Mouse (Mus musculus): Measurements from ENCODE around the gene Sec14l2. TPM values are rescaled to one million over a fixed set of nuclear protein-coding genes. Genes with fewer than 3 reads are reported as not detected.
A peak's percentile ranks its signal among the peaks of the same experiment; 100 is the strongest.

Gene Sec14l2
- polyA plus RNA-seq, 1 experiment from 2014 or later: 2.0 TPM

- no peak overlapping the region for H3K9ac ChIP-seq
- no peak for ATAC-seq (ENCODE audit: insufficient number of reproducible peaks, low FRiP score, low TSS enrichment, low read depth)
- H3K27me3 ChIP-seq: no peaks in the 10 kb centered on the region; the same call in 1 of the 2 replicates
- H3K4me1 ChIP-seq: no peaks in the 10 kb centered on the region
- H3K27ac ChIP-seq: no peak overlapping the region
- H3K36me3 ChIP-seq: no peaks in the 10 kb centered on the region
- 12% methylated on average over 8 of the region's 8 CpGs for WGBS
- H3K9me3 ChIP-seq: no peaks in the 10 kb centered on the region
- H3K4me2 ChIP-seq: no peak overlapping the region
- no peak overlapping the region for H3K4me3 ChIP-seq
These were observed 46.6 kb downstream of the Sec14l2 start for GRCm38 (mm10) chr11:4076633-4077032.

DNA sequence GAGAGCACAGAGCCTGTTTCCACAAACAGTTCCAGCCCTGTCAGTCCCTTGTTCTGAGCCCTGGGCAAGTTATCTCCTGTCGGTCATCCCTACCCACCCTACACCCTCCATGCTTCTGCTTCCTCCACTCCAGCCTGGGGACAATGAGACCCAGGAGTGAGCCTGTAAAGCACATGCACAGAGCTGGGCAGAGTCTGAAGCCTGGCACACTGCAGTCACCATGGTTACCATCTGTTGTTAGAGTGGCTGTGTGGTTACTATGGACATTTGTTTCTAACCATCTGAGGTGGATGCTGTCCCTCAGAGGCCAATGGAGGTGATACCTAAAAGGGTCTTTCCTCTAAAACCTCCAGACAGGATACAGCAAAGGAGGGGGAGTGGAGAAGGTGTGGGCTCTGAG, 53.6 kb downstream of the Sec14l2 start:
- H3K27ac ChIP-seq: no peak overlapping the region
- H3K27me3 ChIP-seq: no peaks in the 10 kb centered on the region; the same call in 1 of the 2 replicates
- H3K9me3 ChIP-seq: no peaks in the 10 kb centered on the region
- no peak overlapping the region for H3K9ac ChIP-seq
- no peak overlapping the region for H3K4me2 ChIP-seq
- H3K4me3 ChIP-seq: no peak overlapping the region
- H3K4me1 ChIP-seq: no peaks in the 10 kb centered on the region
- H3K36me3 ChIP-seq: no peaks in the 10 kb centered on the region
- ATAC-seq (ENCODE audit: insufficient number of reproducible peaks, low FRiP score, low TSS enrichment, low read depth): no peak
- 80% methylated on average over 1 of the region's 1 CpGs for WGBS

DNA sequence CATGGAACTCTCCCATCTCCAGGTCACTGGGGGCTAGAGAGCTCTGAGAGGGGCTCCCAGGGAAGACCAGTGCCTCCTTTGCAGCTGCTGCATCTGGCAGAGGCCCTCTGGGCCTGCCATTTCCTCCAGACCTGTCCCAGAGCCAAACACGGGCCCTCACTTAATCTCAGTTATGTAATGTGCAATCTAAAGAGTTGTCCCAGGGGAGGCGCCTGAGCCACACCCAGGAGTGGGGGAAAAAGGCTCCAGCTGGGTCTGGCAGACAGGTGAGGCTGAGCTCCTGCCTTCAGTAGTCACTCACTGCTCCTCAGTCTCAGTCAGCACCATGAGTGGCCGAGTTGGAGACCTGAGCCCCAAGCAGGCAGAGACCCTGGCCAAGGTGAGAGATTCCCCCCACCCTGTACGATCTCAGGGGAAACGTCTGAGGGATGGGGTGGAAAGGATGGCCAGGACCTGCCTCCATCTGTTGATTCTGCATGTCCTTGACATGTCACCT, 58.5 kb downstream of the Sec14l2 start, which contains the start of gene Sec14l3:
TSS of gene Sec14l3 (plus strand) at position 215 of the 496 bp plus-strand sequence.
- WGBS: 55% methylated on average over 5 of the region's 5 CpGs
- Histone ChIP-seq H3K27ac (no peak within 1 kb of the TSS), H3K9me3 (no peaks in the 10 kb centered on the region), H3K4me3 (no peak within 1 kb of the TSS), H3K36me3 (no peaks in the 10 kb centered on the region), H3K27me3 (no peaks in the 10 kb centered on the region; the same call in 1 of the 2 replicates), H3K4me2 (no peak within 1 kb of the TSS), H3K4me1 (no peaks in the 10 kb centered on the region), H3K9ac (no peak within 1 kb of the TSS)
- no peak for ATAC-seq (ENCODE audit: insufficient number of reproducible peaks, low FRiP score, low TSS enrichment, low read depth)

DNA sequence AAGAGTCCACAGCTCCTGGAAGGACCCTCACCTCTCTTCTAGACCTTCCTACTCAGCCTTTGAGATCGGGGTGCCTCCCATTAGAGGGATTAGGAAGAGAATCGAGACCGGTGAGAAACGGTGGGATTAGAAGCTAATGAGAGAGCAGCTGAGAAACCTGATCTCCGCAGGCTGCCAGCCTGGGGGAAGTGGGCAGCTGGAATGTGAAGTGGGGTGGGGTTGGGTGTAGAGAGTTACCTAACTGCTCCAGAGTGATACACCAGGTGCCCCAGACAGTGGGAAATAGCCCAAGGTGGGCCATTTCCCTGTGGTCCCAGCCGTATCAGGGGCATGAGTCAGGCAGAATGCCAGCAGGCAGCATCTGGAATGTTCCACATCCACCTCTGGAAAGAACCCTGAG, 60.2 kb downstream of the Sec14l2 start:
- Histone ChIP-seq H3K27me3 (no peaks in the 10 kb centered on the region; the same call in 1 of the 2 replicates), H3K4me3 (no peak overlapping the region), H3K27ac (no peak overlapping the region), H3K36me3 (no peaks in the 10 kb centered on the region), H3K9ac (no peak overlapping the region), H3K4me1 (no peaks in the 10 kb centered on the region), H3K4me2 (no peak overlapping the region), H3K9me3 (no peaks in the 10 kb centered on the region)
- 26% methylated on average over 6 of the region's 6 CpGs for WGBS
- ATAC-seq (ENCODE audit: insufficient number of reproducible peaks, low FRiP score, low TSS enrichment, low read depth): no peak

DNA sequence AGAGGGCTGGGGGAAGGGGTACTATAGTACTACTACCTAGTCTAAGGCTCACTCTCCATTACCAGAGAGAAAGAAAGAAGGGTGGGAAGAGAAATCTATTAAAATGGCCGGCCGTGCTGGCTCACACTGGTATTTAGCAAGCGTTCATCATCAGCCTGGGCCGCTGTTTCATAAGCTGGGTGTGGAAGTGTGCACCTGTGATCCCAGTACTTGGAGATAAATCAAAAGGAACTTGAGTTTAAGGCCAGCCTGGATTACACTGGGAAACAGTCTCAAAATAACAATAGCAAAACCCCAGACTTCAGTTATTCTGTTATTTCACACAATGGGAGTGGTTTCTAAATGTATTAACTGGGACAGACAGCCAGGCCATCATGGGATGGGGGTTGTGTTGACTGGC, 60.7 kb downstream of the Sec14l2 start:
- no peak for ATAC-seq (ENCODE audit: insufficient number of reproducible peaks, low FRiP score, low TSS enrichment, low read depth)
- WGBS: 80% methylated on average over 4 of the region's 4 CpGs
- Histone ChIP-seq H3K4me1 (no peaks in the 10 kb centered on the region), H3K27me3 (no peaks in the 10 kb centered on the region; the same call in 1 of the 2 replicates), H3K9me3 (no peaks in the 10 kb centered on the region), H3K9ac (no peak overlapping the region), H3K36me3 (no peaks in the 10 kb centered on the region), H3K4me2 (no peak overlapping the region), H3K27ac (no peak overlapping the region), H3K4me3 (no peak overlapping the region)

DNA sequence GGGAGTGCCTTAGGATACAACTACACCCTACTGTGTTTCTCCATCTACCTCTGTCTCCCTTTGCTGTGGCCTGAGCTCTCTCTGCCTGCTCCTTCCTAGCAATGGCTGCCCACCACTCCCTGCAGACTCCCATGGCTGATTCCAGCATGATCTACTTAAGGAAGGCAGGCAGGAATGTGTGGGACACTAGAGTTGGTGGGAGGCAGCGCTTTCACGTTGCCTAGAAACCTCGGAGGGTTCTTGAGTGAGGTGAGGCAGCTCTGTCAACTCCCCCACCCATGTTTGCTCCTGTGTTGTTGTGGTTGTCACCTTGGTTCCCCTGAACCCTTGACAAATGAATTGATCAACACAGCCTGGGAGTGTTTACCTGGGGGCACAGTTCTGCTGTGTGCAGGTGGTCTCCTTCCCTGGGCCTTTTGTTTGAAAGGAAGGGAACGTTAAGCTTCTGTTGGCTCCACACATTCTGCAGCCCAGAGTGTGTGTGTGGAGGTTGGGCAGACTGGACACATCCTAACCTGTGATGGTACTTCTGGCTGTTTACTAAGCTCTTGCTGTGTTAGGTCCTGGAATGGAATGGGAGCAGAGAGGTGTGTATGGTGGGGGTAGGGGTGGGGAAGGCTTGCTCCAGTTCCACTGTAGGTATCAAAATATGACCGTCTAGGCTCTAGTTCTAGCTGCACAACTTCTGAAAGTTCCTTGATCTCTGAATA, 62.2 kb downstream of the Sec14l2 start:
- no peaks in the 10 kb centered on the region; the same call in 1 of the 2 replicates for H3K27me3 ChIP-seq
- H3K4me2 ChIP-seq: no peak overlapping the region
- no peak overlapping the region for H3K4me3 ChIP-seq
- 73% methylated on average over 5 of the region's 5 CpGs for WGBS
- no peak overlapping the region for H3K27ac ChIP-seq
- H3K4me1 ChIP-seq: no peaks in the 10 kb centered on the region
- no peaks in the 10 kb centered on the region for H3K36me3 ChIP-seq
- no peak for ATAC-seq (ENCODE audit: insufficient number of reproducible peaks, low FRiP score, low TSS enrichment, low read depth)
- no peaks in the 10 kb centered on the region for H3K9me3 ChIP-seq
- no peak overlapping the region for H3K9ac ChIP-seq

DNA sequence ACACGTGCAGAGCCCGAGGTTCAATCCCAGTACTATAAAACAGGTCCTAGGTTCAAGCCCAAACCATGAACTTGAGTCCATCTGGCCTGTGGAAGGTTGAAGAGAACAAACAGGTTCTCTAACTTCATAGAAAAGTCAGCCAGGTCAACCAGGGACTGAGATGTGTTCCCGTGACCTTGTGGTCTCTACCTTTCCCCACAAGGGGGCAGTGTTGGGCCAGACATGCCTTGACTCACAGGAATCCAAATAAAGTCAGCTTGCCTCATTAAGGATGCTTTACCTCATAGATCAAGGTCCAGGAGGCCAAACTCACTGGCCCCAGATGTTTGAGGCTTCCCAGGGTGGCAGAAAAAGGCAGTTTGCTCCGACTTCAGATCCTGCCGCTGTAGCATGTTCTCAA, 69.6 kb downstream of the Sec14l2 start:
- H3K9ac ChIP-seq: no peak overlapping the region
- no peaks in the 10 kb centered on the region for H3K9me3 ChIP-seq
- 21% methylated on average over 5 of the region's 5 CpGs for WGBS
- H3K27me3 ChIP-seq: no peaks in the 10 kb centered on the region
- H3K36me3 ChIP-seq: no peaks in the 10 kb centered on the region
- H3K4me1 ChIP-seq: no peaks in the 10 kb centered on the region
- H3K27ac ChIP-seq: no peak overlapping the region
- no peak overlapping the region for H3K4me2 ChIP-seq
- no peak overlapping the region for H3K4me3 ChIP-seq
- no peak for ATAC-seq (ENCODE audit: insufficient number of reproducible peaks, low FRiP score, low TSS enrichment, low read depth)

DNA sequence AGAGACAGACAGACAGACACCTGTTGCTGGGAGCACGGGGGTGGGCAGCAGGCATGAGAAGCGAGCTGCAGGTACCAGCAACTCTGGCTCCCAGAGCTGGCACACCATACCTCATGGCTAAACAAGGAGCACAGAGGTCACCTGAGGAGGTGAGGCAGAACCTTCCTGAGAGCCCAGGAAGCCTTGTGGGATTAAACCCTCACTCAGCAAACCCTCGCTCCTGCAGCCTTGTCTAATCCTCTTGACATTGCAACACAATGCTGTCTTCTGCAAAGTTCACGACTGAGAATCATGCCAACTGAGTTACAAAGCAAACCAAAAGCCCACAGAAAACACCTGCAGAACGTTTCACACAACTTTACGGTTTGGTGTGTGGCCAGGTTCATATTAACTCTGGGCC, 74.8 kb downstream of the Sec14l2 start:
- Histone ChIP-seq H3K27me3 (no peaks in the 10 kb centered on the region), H3K9ac (no peak overlapping the region), H3K36me3 (no peaks in the 10 kb centered on the region), H3K4me1 (no peaks in the 10 kb centered on the region), H3K27ac (no peak overlapping the region), H3K4me3 (no peak overlapping the region), H3K4me2 (no peak overlapping the region), H3K9me3 (no peaks in the 10 kb centered on the region)
- ATAC-seq (ENCODE audit: insufficient number of reproducible peaks, low FRiP score, low TSS enrichment, low read depth): no peak
- WGBS: 86% methylated on average over 6 of the region's 6 CpGs

DNA sequence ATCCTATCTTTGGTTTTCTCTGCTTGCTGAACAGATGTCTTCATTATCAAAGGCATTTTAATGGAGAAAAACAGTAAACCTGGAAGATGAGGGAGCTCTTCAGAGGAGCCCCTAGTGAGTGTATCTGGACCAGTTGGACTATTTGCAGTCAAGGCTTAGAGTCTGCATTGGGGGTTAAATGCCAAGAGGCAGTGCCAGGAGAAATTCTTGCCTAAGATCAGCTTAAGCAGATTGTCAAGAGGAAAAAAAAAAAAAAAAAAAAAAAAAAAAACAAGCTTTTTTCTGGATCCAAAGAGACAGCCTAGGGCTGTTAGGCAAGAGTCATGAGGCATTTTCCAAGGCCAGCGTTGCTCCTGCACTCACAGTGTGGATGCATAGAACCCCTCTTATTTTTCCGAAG, 75.4 kb downstream of the Sec14l2 start:
- H3K27me3 ChIP-seq: no peaks in the 10 kb centered on the region
- 97% methylated on average over 2 of the region's 2 CpGs for WGBS
- H3K9ac ChIP-seq: no peak overlapping the region
- no peak overlapping the region for H3K4me3 ChIP-seq
- no peaks in the 10 kb centered on the region for H3K36me3 ChIP-seq
- no peaks in the 10 kb centered on the region for H3K4me1 ChIP-seq
- H3K27ac ChIP-seq: no peak overlapping the region
- no peaks in the 10 kb centered on the region for H3K9me3 ChIP-seq
- no peak for ATAC-seq (ENCODE audit: insufficient number of reproducible peaks, low FRiP score, low TSS enrichment, low read depth)
- H3K4me2 ChIP-seq: no peak overlapping the region

Small RNAs within 50 kb of the gene (microRNA-seq; reads per million reads assigned to microRNA genes)
- 2.7 reads per million, percentile 6 among the genes with 10 or more reads in this experiment for gene Mir3060

Other genes with a start within 250 kb of the Sec14l2 start
- 0.09 and 0.23 TPM in 2 replicates for gene 4921536K21Rik, start 228.3 kb downstream of the Sec14l2 start, polyA plus RNA-seq (2015; fragmentation: Nextera tagmentation; extraction: Ambion mirVana)
- gene Dusp18, start 228.2 kb downstream of the Sec14l2 start, polyA plus RNA-seq (2015; fragmentation: Nextera tagmentation; extraction: Ambion mirVana): 7.6 and 9.0 TPM in 2 replicates
- gene Slc35e4, start 208.8 kb downstream of the Sec14l2 start, polyA plus RNA-seq (2015; fragmentation: Nextera tagmentation; extraction: Ambion mirVana): 6.7 and 9.2 TPM in 2 replicates
- gene Tcn2, start 191.3 kb downstream of the Sec14l2 start, polyA plus RNA-seq (2015; fragmentation: Nextera tagmentation; extraction: Ambion mirVana): 49.4 and 56.2 TPM in 2 replicates
- 76.6 and 77.4 TPM in 2 replicates for gene Pes1, start 159.4 kb downstream of the Sec14l2 start, polyA plus RNA-seq (2015; fragmentation: Nextera tagmentation; extraction: Ambion mirVana)
- gene 4930556J24Rik, start 146.6 kb downstream of the Sec14l2 start, polyA plus RNA-seq (2015; fragmentation: Nextera tagmentation; extraction: Ambion mirVana): 0.15 TPM in 1 of 2 replicates, not detected in the other
- 2.6 and 3.0 TPM in 2 replicates for gene Gal3st1, start 139.8 kb downstream of the Sec14l2 start, polyA plus RNA-seq (2015; fragmentation: Nextera tagmentation; extraction: Ambion mirVana)
- 0.67 and 1.1 TPM in 2 replicates for gene Sec14l4, start 92.0 kb downstream of the Sec14l2 start, polyA plus RNA-seq (2015; fragmentation: Nextera tagmentation; extraction: Ambion mirVana)
- not detected in 2 replicates for gene Sec14l3, start 58.6 kb downstream of the Sec14l2 start, polyA plus RNA-seq (2015; fragmentation: Nextera tagmentation; extraction: Ambion mirVana)
- 5.5 and 6.1 TPM in 2 replicates for gene Mtfp1, start 28.0 kb downstream of the Sec14l2 start, polyA plus RNA-seq (2015; fragmentation: Nextera tagmentation; extraction: Ambion mirVana)
- 30.8 and 35.5 TPM in 2 replicates for gene Rnf215, start 11.8 kb upstream of the Sec14l2 start, polyA plus RNA-seq (2015; fragmentation: Nextera tagmentation; extraction: Ambion mirVana)
- 10.9 and 12.3 TPM in 2 replicates for gene Ccdc157, start 36.9 kb upstream of the Sec14l2 start, polyA plus RNA-seq (2015; fragmentation: Nextera tagmentation; extraction: Ambion mirVana)
- gene Sf3a1, start 36.9 kb upstream of the Sec14l2 start, polyA plus RNA-seq (2015; fragmentation: Nextera tagmentation; extraction: Ambion mirVana): 44.9 and 45.2 TPM in 2 replicates
- gene Tbc1d10a, start 63.4 kb upstream of the Sec14l2 start, polyA plus RNA-seq (2015; fragmentation: Nextera tagmentation; extraction: Ambion mirVana): 58.7 and 61.9 TPM in 2 replicates
- gene Castor1, start 94.8 kb upstream of the Sec14l2 start, polyA plus RNA-seq (2015; fragmentation: Nextera tagmentation; extraction: Ambion mirVana): 15.2 and 20.6 TPM in 2 replicates
- gene Osm, start 113.0 kb upstream of the Sec14l2 start, polyA plus RNA-seq (2015; fragmentation: Nextera tagmentation; extraction: Ambion mirVana): 0.12 and 0.23 TPM in 2 replicates
- gene Lif, start 134.1 kb upstream of the Sec14l2 start, polyA plus RNA-seq (2015; fragmentation: Nextera tagmentation; extraction: Ambion mirVana): 0.49 and 0.53 TPM in 2 replicates